Mouse (Mus musculus) mammary gland, adult 2 months (tissue): ENCODE measurements around the gene Lum. TPM values are rescaled to one million over a fixed set of nuclear protein-coding genes. Genes with fewer than 3 reads are reported as not detected.

Source experiments
- polyA plus RNA-seq: library from polyadenylated mRNA; depleted of rRNA; stranded (reverse); fragments of >200 nt; gene quantifications from 2 replicates; pipeline ENCODE4 v1.2.3, GENCODE M21; 2012; ENCODE audit warnings: low replicate concordance; rRNA removed

Lum gene
- 83.0 and 241 TPM in 2 replicates for polyA plus RNA-seq

GRCm38 (mm10) chr10:97564957-97565856 lies at the start of gene Lum:
TSS of gene Lum (plus strand) at chr10:97565128.

DNA sequence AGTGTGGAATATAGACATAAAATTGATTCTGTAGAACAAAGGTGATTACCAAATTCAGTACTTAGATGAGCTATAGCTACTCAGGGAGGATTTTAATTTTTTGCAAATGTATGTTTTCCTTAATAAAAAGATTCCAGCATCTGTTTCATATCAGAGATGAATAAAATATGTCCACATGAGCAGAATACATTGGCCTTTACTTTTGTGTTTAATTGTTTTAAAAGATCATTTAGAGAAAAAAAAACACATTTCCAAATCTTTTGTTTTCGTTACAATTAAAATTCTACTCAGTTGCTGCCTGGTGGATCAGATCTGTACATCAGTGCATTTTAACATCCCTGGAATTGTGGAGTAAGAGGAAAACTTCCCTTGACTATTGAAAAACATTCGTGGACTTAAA lies 41.7 kb downstream of the Lum start, which contains the start of gene Kera:
Kera (plus strand) TSS at position 301 of the 400 bp plus-strand sequence.

Other genes starting within 250 kb of the Lum start
- gene Dcn, start 85.5 kb upstream of the Lum start, polyA plus RNA-seq = 555 and 1,355 TPM in 2 replicates
- 0.62 and 1.1 TPM in 2 replicates for gene Kera, start 41.8 kb downstream of the Lum start, polyA plus RNA-seq
- 0.10 and 0.37 TPM in 2 replicates for gene Epyc, start 78.9 kb downstream of the Lum start, polyA plus RNA-seq
- gene Ccer1, start 127.9 kb downstream of the Lum start, polyA plus RNA-seq = not detected in 2 replicates
- gene C030005K15Rik, start 161.6 kb downstream of the Lum start, polyA plus RNA-seq = not detected in 2 replicates